Mouse (Mus musculus) spleen, adult 2 months (tissue): ENCODE measurements at regions not wholly inside any gene's neighbourhood (a gene's known extent, or its start where the extent isn't known, plus 50 kb on each side); places are given as distances from the start of the nearest gene placed in this dataset.

Experiments used
- CTCF ChIP-seq: fragments of 200-500 bp; IDR thresholded peaks from 2 replicates; pipeline ENCODE4 v1.5.1; 2011; ENCODE audit warnings: mild to moderate bottlenecking, inconsistent platforms; ENCODE audit not compliant: insufficient read depth, insufficient read length, insufficient replicate concordance; ENCODE audit errors: extremely low read depth
- POLR2A ChIP-seq: fragments of 200-500 bp; IDR thresholded peaks from 2 replicates; pipeline ENCODE4 v1.6.1; 2011; ENCODE audit warnings: low read depth, low read length, inconsistent platforms

GRCm38 (mm10) chr1:177345540-177345939 is 87.5 kb upstream of the Akt3 start:
- no peak for TF ChIP-seq CTCF
- no peak for TF ChIP-seq POLR2A
